Mouse (Mus musculus) brain, embryonic 18.5 days (tissue): ENCODE measurements at regions not wholly inside any gene's neighbourhood (a gene's known extent, or its start where the extent isn't known, plus 50 kb on each side); places are given as distances from the start of the nearest gene placed in this dataset.

Experiments used
- DNase-seq: peaks from one replicate; pipeline ENCODE4 v3.0.0-alpha.2; 2012; ENCODE audit warnings: low read depth, low spot score

GRCm38 (mm10) chr12:7919709-7920324, 57.6 kb upstream of the Apob start:
- no peak for DNase-seq

GRCm38 (mm10) chr12:7920888-7921287, 56.6 kb upstream of the Apob start:
- no peak for DNase-seq
